Mouse (Mus musculus) liver, postnatal 0 days (tissue): Measurements from ENCODE around the gene Cnnm3.

Experiments
- CTCF ChIP-seq: sonication (generic); IDR thresholded peaks from 2 replicates; pipeline ENCODE4 v1.5.1; 2016; ENCODE audit warnings: antibody characterized with exemption, low read depth
- EP300 ChIP-seq: IDR thresholded peaks from 2 replicates; pipeline ENCODE4 v1.6.1; 2016; ENCODE audit warnings: antibody characterized with exemption, low read depth, mild to moderate bottlenecking

- TF ChIP-seq EP300, result no peak
- no peak for TF ChIP-seq CTCF
Observed at GRCm38 (mm10) chr1:36529274-36529673, 17.6 kb downstream of the Cnnm3 start.
